Mouse (Mus musculus) heart, embryonic 12.5 days (tissue): ENCODE data around the gene Add3. TPM values are rescaled to one million over a fixed set of nuclear protein-coding genes. Genes with fewer than 3 reads are reported as not detected.
A peak's percentile ranks its signal among the peaks of the same experiment; 100 is the strongest.

Source experiments
- ATAC-seq: fragments of 200-750 bp; cut with Nextera tagmentation; 2 replicates; pipeline ENCODE4 v1.8.0; 2017; ENCODE audit warnings: moderate TSS enrichment, moderate library complexity; ENCODE audit not compliant: insufficient number of reproducible peaks, low FRiP score
- H3K27ac ChIP-seq: fragments of 300-500 bp; sonication (generic); 2 replicates; pipeline ENCODE4 v1.5.1; 2016; ENCODE audit warnings: mild to moderate bottlenecking, moderate library complexity; ENCODE audit not compliant: poor library complexity, severe bottlenecking
- H3K27me3 ChIP-seq: fragments of 300-500 bp; sonication (generic); replicated peaks from 2 replicates; pipeline ENCODE4 v1.6.1; 2016; ENCODE audit warnings: mild to moderate bottlenecking, moderate library complexity
- H3K36me3 ChIP-seq: fragments of 300-500 bp; sonication (generic); 2 replicates; pipeline ENCODE4 v1.6.1; 2016; ENCODE audit warnings: mild to moderate bottlenecking, moderate library complexity
- H3K4me1 ChIP-seq: fragments of 300-500 bp; sonication (generic); replicated peaks from 2 replicates; pipeline ENCODE4 v1.6.1; 2016; ENCODE audit warnings: mild to moderate bottlenecking
- H3K4me2 ChIP-seq: fragments of 300-500 bp; sonication (generic); 2 replicates; pipeline ENCODE4 v1.6.1; 2016; ENCODE audit warnings: mild to moderate bottlenecking, moderate library complexity
- H3K4me3 ChIP-seq: fragments of 300-500 bp; sonication (generic); 2 replicates; pipeline ENCODE4 v1.5.1; 2016; ENCODE audit warnings: mild to moderate bottlenecking
- H3K9ac ChIP-seq: fragments of 300-500 bp; sonication (generic); 2 replicates; pipeline ENCODE4 v1.6.1; 2016; ENCODE audit warnings: mild to moderate bottlenecking, moderate library complexity
- H3K9me3 ChIP-seq: fragments of 300-500 bp; sonication (generic); replicated peaks from 2 replicates; pipeline ENCODE4 v1.6.1; 2016; ENCODE audit warnings: mild to moderate bottlenecking, moderate library complexity
- WGBS: fragments of 180-500 bp; shearing (Covaris S2); methylation state at CpG from one replicate; pipeline ENCODE4 v1.1.7; 2016; 5-methylcytosine and 5-hydroxymethylcytosine counted together
- polyA plus RNA-seq: library from polyadenylated mRNA; unstranded; fragments of >200 nt; fragmentation: Nextera tagmentation; extraction: Ambion mirVana; gene quantifications from 2 replicates; pipeline ENCODE4 v1.2.1, GENCODE M21; 2016

Gene Add3
- polyA plus RNA-seq, 1 experiment from 2014 or later, result 154 TPM

- Histone ChIP-seq H3K4me2 (peak overlapping the region; percentile 22), H3K27me3 (no peaks in the 10 kb centered on the region), H3K36me3 (peaks cover 4% of the 10 kb centered on the region; the same call in 1 of the 2 replicates), H3K27ac (peak overlapping the region; percentile 69), H3K4me3 (no peak overlapping the region), H3K9me3 (no peaks in the 10 kb centered on the region), H3K4me1 (peaks cover 66% of the 10 kb centered on the region), H3K9ac (no peak overlapping the region)
- WGBS, result 38% methylated on average over 4 of the region's 4 CpGs
- 0 out of 2 replicates have a peak, but pooled peaks have one; percentile 26 for ATAC-seq
These were observed 12.9 kb downstream of the Add3 start for GRCm38 (mm10) chr19:53153096-53153495.

- Histone ChIP-seq H3K27me3 (no peaks in the 10 kb centered on the region), H3K9me3 (no peaks in the 10 kb centered on the region), H3K4me2 (peak overlapping the region; percentile 54), H3K4me3 (no peak overlapping the region), H3K4me1 (peaks cover 65% of the 10 kb centered on the region), H3K27ac (peak overlapping the region; percentile 83), H3K9ac (no peak overlapping the region), H3K36me3 (peaks cover 4% of the 10 kb centered on the region; the same call in 1 of the 2 replicates)
- 55% methylated on average over 3 of the region's 3 CpGs for WGBS
- ATAC-seq, result no peak
These were observed 13.9 kb downstream of the Add3 start for GRCm38 (mm10) chr19:53154156-53154555.

- peaks cover 4% of the 10 kb centered on the region; the same call in 1 of the 2 replicates for H3K36me3 ChIP-seq
- H3K9me3 ChIP-seq, result no peaks in the 10 kb centered on the region
- H3K9ac ChIP-seq, result no peak overlapping the region
- H3K4me3 ChIP-seq, result no peak overlapping the region
- no peak overlapping the region for H3K4me2 ChIP-seq
- no peak for ATAC-seq
- no peaks in the 10 kb centered on the region for H3K27me3 ChIP-seq
- peaks cover 66% of the 10 kb centered on the region for H3K4me1 ChIP-seq
- 41% methylated on average over 3 of the region's 3 CpGs for WGBS
- H3K27ac ChIP-seq, result peak overlapping the region; percentile 64; the same call in 1 of the 2 replicates
These were observed 16.1 kb downstream of the Add3 start for GRCm38 (mm10) chr19:53156361-53156760.

GRCm38 (mm10) chr19:53157176-53157575 lies 16.9 kb downstream of the Add3 start:
- Histone ChIP-seq H3K36me3 (peaks cover 4% of the 10 kb centered on the region; the same call in 1 of the 2 replicates), H3K4me1 (peaks cover 59% of the 10 kb centered on the region), H3K27me3 (no peaks in the 10 kb centered on the region), H3K4me2 (no peak overlapping the region), H3K9ac (no peak overlapping the region), H3K27ac (no peak overlapping the region), H3K9me3 (no peaks in the 10 kb centered on the region), H3K4me3 (no peak overlapping the region)
- no peak for ATAC-seq
- WGBS, result 73% methylated on average over 5 of the region's 5 CpGs

DNA sequence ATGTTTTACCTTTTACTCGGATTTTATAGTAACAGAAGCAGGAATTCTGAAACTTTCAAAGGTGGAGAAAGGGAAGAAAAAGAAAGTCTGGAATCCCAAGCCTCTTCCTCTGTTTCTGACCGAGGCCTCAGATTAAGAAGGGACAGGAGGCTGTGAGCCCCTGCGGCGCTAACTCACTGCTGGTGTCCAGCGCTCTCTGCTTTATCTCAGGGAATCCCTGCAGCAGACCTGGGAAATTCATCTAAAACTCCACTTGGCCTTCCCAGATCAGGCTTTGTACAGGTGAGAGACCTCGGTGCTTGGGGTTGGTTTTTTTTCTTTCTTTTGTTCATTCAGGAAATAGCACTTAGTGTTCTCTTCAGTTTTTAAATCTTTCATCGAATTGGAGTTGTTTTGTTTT lies 19.1 kb downstream of the Add3 start:
- Histone ChIP-seq H3K4me2 (peak overlapping the region; percentile 25; the same call in 1 of the 2 replicates), H3K27me3 (no peaks in the 10 kb centered on the region), H3K4me1 (peaks cover 42% of the 10 kb centered on the region), H3K36me3 (peaks cover 8% of the 10 kb centered on the region), H3K9ac (no peak overlapping the region), H3K4me3 (no peak overlapping the region), H3K27ac (peak overlapping the region; percentile 45), H3K9me3 (no peaks in the 10 kb centered on the region)
- ATAC-seq, result no peak
- WGBS, result 31% methylated on average over 7 of the region's 7 CpGs

GRCm38 (mm10) chr19:53162927-53163326 lies 22.7 kb downstream of the Add3 start:
- Histone ChIP-seq H3K4me3 (no peak overlapping the region), H3K4me2 (no peak overlapping the region), H3K27me3 (no peaks in the 10 kb centered on the region), H3K27ac (no peak overlapping the region), H3K9ac (no peak overlapping the region), H3K4me1 (peaks cover 34% of the 10 kb centered on the region), H3K9me3 (no peaks in the 10 kb centered on the region), H3K36me3 (peaks cover 5% of the 10 kb centered on the region)
- no peak for ATAC-seq
- WGBS, result 78% methylated on average over 6 of the region's 6 CpGs

GRCm38 (mm10) chr19:53164645-53165044 lies 24.4 kb downstream of the Add3 start:
- H3K27me3 ChIP-seq, result no peaks in the 10 kb centered on the region
- 62% methylated on average over 7 of the region's 7 CpGs for WGBS
- peaks cover 5% of the 10 kb centered on the region for H3K36me3 ChIP-seq
- no peak overlapping the region for H3K4me2 ChIP-seq
- no peak for ATAC-seq
- no peak overlapping the region for H3K4me3 ChIP-seq
- H3K4me1 ChIP-seq, result peaks cover 34% of the 10 kb centered on the region
- peak overlapping the region; percentile 51 for H3K27ac ChIP-seq
- H3K9me3 ChIP-seq, result no peaks in the 10 kb centered on the region
- H3K9ac ChIP-seq, result no peak overlapping the region

GRCm38 (mm10) chr19:53165305-53166240 lies 25.3 kb downstream of the Add3 start:
- no peak overlapping the region for H3K27ac ChIP-seq
- peaks cover 5% of the 10 kb centered on the region for H3K36me3 ChIP-seq
- H3K27me3 ChIP-seq, result no peaks in the 10 kb centered on the region
- no peak overlapping the region for H3K4me3 ChIP-seq
- no peak for ATAC-seq
- no peaks in the 10 kb centered on the region for H3K9me3 ChIP-seq
- H3K4me2 ChIP-seq, result no peak overlapping the region
- H3K9ac ChIP-seq, result no peak overlapping the region
- 45% methylated on average over 4 of the region's 4 CpGs for WGBS
- H3K4me1 ChIP-seq, result peaks cover 34% of the 10 kb centered on the region

- Histone ChIP-seq H3K4me3 (no peak overlapping the region), H3K4me2 (no peak overlapping the region), H3K9me3 (no peaks in the 10 kb centered on the region), H3K27me3 (no peaks in the 10 kb centered on the region), H3K27ac (no peak overlapping the region), H3K36me3 (peaks cover 5% of the 10 kb centered on the region), H3K4me1 (peaks cover 42% of the 10 kb centered on the region), H3K9ac (no peak overlapping the region)
- no peak for ATAC-seq
- whole genome bisulfite sequencing, result 87% methylated on average over 10 of the region's 10 CpGs
These were observed 26.1 kb downstream of the Add3 start for GRCm38 (mm10) chr19:53166367-53166766.

- Histone ChIP-seq H3K36me3 (peaks cover 2% of the 10 kb centered on the region; the same call in 1 of the 2 replicates), H3K9ac (no peak overlapping the region), H3K9me3 (no peaks in the 10 kb centered on the region), H3K27me3 (no peaks in the 10 kb centered on the region), H3K4me3 (no peak overlapping the region), H3K27ac (no peak overlapping the region), H3K4me1 (peaks cover 49% of the 10 kb centered on the region), H3K4me2 (no peak overlapping the region)
- no peak for ATAC-seq
- 72% methylated on average over 5 of the region's 5 CpGs for WGBS
These were observed 28.3 kb downstream of the Add3 start for GRCm38 (mm10) chr19:53168576-53168975.

DNA sequence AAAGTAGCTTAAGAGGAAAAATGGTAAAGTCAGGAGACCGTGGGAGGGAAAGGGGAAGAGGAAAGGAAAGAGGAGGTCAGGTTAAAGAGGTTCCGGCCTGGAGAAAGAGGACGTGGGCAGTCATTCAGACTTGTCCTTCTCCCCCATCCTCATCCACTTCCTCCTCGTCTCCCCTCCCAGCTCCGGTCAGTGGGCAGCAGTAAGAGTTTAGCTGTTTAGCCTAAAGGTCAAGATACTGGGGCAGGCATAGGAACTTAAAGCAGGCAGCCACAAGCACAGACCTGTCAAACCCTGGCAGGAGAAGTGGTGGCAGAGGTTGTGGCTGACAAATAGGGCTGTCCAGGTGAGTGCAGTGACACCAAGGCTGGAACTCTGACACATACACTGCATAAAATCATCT lies 30.4 kb downstream of the Add3 start:
- peaks cover 2% of the 10 kb centered on the region; the same call in 1 of the 2 replicates for H3K36me3 ChIP-seq
- no peaks in the 10 kb centered on the region for H3K9me3 ChIP-seq
- no peak for ATAC-seq
- H3K27ac ChIP-seq, result no peak overlapping the region
- no peak overlapping the region for H3K9ac ChIP-seq
- 50% methylated on average over 5 of the region's 5 CpGs for WGBS
- no peak overlapping the region for H3K4me2 ChIP-seq
- H3K4me3 ChIP-seq, result no peak overlapping the region
- no peaks in the 10 kb centered on the region for H3K27me3 ChIP-seq
- H3K4me1 ChIP-seq, result peaks cover 43% of the 10 kb centered on the region
